Mouse (Mus musculus) megakaryocyte-erythroid progenitor cell, adult 5 weeks (primary cell): Measurements from ENCODE around the gene Ptafr. TPM values are rescaled to one million over a fixed set of nuclear protein-coding genes. Genes with fewer than 3 reads are reported as not detected.

Experiments used
- polyA plus RNA-seq: library from polyadenylated mRNA; stranded (reverse); fragments of >175 nt; gene quantifications from 2 replicates; pipeline ENCODE4 v1.2.3, GENCODE M21; 2012

Ptafr gene
- 0.54 and 0.65 TPM in 2 replicates for polyA plus RNA-seq

DNA sequence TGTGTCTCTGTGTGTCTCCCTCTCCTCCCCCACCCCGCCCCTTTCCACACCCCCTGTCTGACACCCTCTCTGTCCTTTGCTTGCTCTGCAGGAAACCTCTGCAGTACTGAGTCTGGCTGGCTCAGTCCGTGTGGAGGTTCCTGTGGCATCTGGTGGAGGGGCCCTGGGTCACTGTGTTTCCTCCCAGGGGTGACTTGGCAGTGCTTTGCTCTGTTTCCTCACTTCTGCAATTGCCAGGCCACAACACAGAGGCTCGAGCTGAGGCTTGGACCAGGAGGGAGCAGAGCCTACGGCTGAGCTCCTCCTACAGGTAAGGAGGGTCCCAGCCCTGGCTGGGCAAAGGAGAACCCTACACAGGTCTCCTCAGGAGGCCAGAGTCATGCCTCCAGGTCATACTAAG, at the start of gene Ptafr:
TSS of gene Ptafr (plus strand) at position 103 of the 400 bp plus-strand sequence.

DNA sequence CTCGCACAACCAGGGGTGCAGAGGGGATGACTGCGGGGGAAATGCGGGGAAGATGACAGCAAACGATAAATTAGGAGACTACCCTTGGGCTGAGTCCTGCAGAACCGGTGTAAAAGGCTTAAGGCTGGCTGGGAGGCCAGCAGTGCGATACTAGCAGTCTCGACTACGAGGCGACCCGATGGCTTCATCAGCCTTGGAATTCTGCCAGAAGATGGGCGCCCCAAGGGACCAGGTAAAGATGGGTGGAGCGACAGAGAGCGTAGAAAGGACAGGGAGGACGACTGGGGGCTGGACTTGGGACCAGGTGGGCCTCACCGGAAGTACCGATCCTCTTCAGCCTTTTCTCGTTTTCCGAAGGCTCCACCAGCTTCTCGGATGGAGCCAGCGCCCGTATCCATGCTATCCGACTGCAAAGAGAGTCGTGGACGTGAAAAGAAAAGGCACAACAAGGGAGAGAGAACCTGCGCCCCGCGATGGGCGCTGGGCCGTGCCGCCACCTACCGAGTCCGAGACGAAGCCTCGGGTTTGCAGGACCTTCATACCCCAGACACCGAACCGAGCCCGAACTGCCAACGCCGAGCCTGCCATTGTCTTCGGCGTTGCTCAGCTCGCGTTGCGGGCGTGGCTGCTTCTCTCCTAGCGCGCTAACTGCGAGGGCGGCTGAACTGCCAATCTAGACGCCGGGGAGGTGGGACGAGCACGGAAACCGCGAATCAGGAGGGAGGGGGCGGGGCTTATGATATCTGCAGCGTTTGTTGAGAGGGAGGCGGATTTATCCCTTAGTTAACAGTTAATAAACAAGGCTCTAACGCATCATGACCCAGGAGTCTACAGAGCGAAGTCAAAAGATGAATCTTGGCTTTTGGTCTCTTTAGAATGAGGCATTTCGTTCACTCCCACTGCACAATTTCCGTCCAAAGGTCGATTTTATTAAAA, 30.6 kb upstream of the Ptafr start, which contains the start of gene Atpif1:
TSS of gene Atpif1 (minus strand) at position 679 of the 936 bp plus-strand sequence.

DNA sequence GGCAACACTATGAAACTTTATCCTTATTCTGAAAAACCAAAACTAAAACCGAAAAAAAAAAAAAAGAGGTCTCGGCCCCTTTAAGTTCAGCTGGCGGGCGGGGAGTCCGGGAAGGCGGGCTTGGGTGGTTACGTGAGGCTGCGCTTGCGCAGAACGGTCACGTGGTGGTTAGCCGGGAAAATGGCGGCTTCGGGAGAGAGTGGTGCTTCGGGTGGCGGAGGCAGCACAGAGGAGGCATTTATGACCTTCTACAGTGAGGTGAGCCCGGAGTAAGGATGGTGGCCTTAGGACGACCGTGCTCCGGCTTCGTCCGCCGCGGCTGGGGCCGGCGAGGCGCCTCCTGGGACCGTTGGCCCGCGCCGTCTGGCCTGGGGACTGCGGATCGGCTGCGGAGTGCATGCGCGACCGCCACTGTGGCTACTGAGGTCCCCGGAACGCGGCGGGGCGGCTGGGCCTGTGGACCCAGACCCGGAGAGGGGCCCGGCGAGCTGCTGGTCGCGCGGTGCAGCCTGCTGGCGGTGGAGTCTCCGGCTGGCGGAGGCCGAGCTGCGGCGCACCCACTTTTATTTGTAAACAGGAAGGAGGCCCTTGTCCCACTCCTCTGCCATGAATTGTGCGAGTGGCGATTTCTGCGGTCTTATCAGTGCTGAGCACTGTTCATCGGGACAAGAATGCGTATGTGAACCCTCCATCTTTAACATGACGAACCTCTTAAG, 28.3 kb upstream of the Ptafr start, which contains the start of gene Dnajc8:
TSS of gene Dnajc8 (plus strand) at position 145 of the 716 bp plus-strand sequence.

Other genes starting within 250 kb of the Ptafr start
- gene Trnau1ap, start 234.5 kb upstream of the Ptafr start, polyA plus RNA-seq, result 51.6 and 62.1 TPM in 2 replicates
- gene Rcc1, start 210.5 kb upstream of the Ptafr start, polyA plus RNA-seq, result 57.3 and 58.2 TPM in 2 replicates
- 11.8 and 14.4 TPM in 2 replicates for gene Phactr4, start 141.6 kb upstream of the Ptafr start, polyA plus RNA-seq
- 2.5 and 2.9 TPM in 2 replicates for gene Med18, start 100.1 kb upstream of the Ptafr start, polyA plus RNA-seq
- gene Sesn2, start 53.6 kb upstream of the Ptafr start, polyA plus RNA-seq, result 13.7 and 17.3 TPM in 2 replicates
- 213 and 290 TPM in 2 replicates for gene Atpif1, start 30.4 kb upstream of the Ptafr start, polyA plus RNA-seq
- gene Dnajc8, start 28.5 kb upstream of the Ptafr start, polyA plus RNA-seq, result 128 and 155 TPM in 2 replicates
- 2.6 and 4.1 TPM in 2 replicates for gene Eya3, start 74.9 kb downstream of the Ptafr start, polyA plus RNA-seq
- 0.74 and 0.90 TPM in 2 replicates for gene Xkr8, start 168.5 kb downstream of the Ptafr start, polyA plus RNA-seq
- gene Smpdl3b, start 193.2 kb downstream of the Ptafr start, polyA plus RNA-seq, result 0.03 and 0.11 TPM in 2 replicates
- 68.8 and 72.7 TPM in 2 replicates for gene Rpa2, start 204.3 kb downstream of the Ptafr start, polyA plus RNA-seq
- gene Themis2, start 232.3 kb downstream of the Ptafr start, polyA plus RNA-seq, result 27.8 and 50.0 TPM in 2 replicates